Mouse (Mus musculus): ENCODE data around the gene Mfap3. TPM values are rescaled to one million over a fixed set of nuclear protein-coding genes. Genes with fewer than 3 reads are reported as not detected.

The Mfap3 gene
- total RNA-seq (2021): 10 to 100 TPM; 28.7 to 34.8 TPM

GRCm38 (mm10) chr11:57518091-57518750 is at the start of gene Mfap3, which contains the start of gene Fam114a2:
Mfap3 (plus strand) TSS chr11:57518664.
Fam114a2 (minus strand) TSS chr11:57518617.
- DNase-seq: peak; percentile 85

- DNase-seq: no peak
Observed at GRCm38 (mm10) chr11:57468706-57469105, 49.8 kb upstream of the Mfap3 start.

- DNase-seq: no peak
Observed at GRCm38 (mm10) chr11:57470056-57470455, 48.4 kb upstream of the Mfap3 start.

- DNase-seq: peak in 1 of 2 experiments; percentile 23
Observed at GRCm38 (mm10) chr11:57470979-57471378, 47.5 kb upstream of the Mfap3 start.

GRCm38 (mm10) chr11:57474296-57474941 is 44.0 kb upstream of the Mfap3 start:
- peak; percentile 36 to 44 for DNase-seq

GRCm38 (mm10) chr11:57475119-57475518 is 43.3 kb upstream of the Mfap3 start:
- peak; percentile 34 to 55 for DNase-seq

GRCm38 (mm10) chr11:57478077-57478476 is 40.4 kb upstream of the Mfap3 start:
- DNase-seq: no peak

GRCm38 (mm10) chr11:57488436-57488835 is 30.0 kb upstream of the Mfap3 start:
- no peak for DNase-seq

- no peak for DNase-seq
Observed at GRCm38 (mm10) chr11:57496462-57497039, 21.9 kb upstream of the Mfap3 start.

- no peak for DNase-seq
Observed at GRCm38 (mm10) chr11:57497701-57498100, 20.8 kb upstream of the Mfap3 start.

GRCm38 (mm10) chr11:57498215-57498614 is 20.2 kb upstream of the Mfap3 start:
- no peak for DNase-seq

GRCm38 (mm10) chr11:57503155-57503554 is 15.3 kb upstream of the Mfap3 start:
- DNase-seq: no peak

- peak in 1 of 2 experiments; percentile 31 for DNase-seq
Observed at GRCm38 (mm10) chr11:57506899-57507298, 11.6 kb upstream of the Mfap3 start.

- no peak for DNase-seq
Observed at GRCm38 (mm10) chr11:57515218-57515617, 3.2 kb upstream of the Mfap3 start.

GRCm38 (mm10) chr11:57516946-57517441 is 1.5 kb upstream of the Mfap3 start:
- no peak for DNase-seq

GRCm38 (mm10) chr11:57518751-57519148 is 286 bp downstream of the Mfap3 start:
- no peak for DNase-seq

- DNase-seq: no peak
Observed at GRCm38 (mm10) chr11:57519304-57519703, 840 bp downstream of the Mfap3 start.

GRCm38 (mm10) chr11:57521206-57521605 is 2.7 kb downstream of the Mfap3 start:
- DNase-seq: no peak

- DNase-seq: peak; percentile 76 to 78
Observed at GRCm38 (mm10) chr11:57522046-57522445, 3.6 kb downstream of the Mfap3 start.

- no peak for DNase-seq
Observed at GRCm38 (mm10) chr11:57523418-57523817, 5.0 kb downstream of the Mfap3 start.

- no peak for DNase-seq
Observed at GRCm38 (mm10) chr11:57524597-57524996, 6.1 kb downstream of the Mfap3 start.

GRCm38 (mm10) chr11:57525900-57526299 is 7.4 kb downstream of the Mfap3 start:
- no peak for DNase-seq

GRCm38 (mm10) chr11:57527506-57527905 is 9.0 kb downstream of the Mfap3 start:
- DNase-seq: no peak
